Mouse (Mus musculus): ENCODE measurements around the gene Phlpp1.

Phlpp1 gene

GRCm38 (mm10) chr1:106163401-106163800 is 8.2 kb upstream of the Phlpp1 start:
- in situ Hi-C loops (cut with MboI; ENCODE audit: low sequenced_read_pairs) = loop anchor here (10.0 kb wide), 2 partner anchors 89 to 221 kb away; no protein-coding TSS in a partner anchor

GRCm38 (mm10) chr1:106164111-106164510 is 7.4 kb upstream of the Phlpp1 start:
- in situ Hi-C loops (cut with MboI; ENCODE audit: low sequenced_read_pairs) = loop anchor here (10.0 kb wide), 2 partner anchors 89 to 221 kb away; no protein-coding TSS in a partner anchor

GRCm38 (mm10) chr1:106168001-106168400 is 3.6 kb upstream of the Phlpp1 start:
- in situ Hi-C loops (cut with MboI; ENCODE audit: low sequenced_read_pairs) = loop anchor here (10.0 kb wide), 2 partner anchors 93 to 217 kb away; no protein-coding TSS in a partner anchor

- in situ Hi-C loops (cut with MboI; ENCODE audit: low sequenced_read_pairs) = loop anchor here (10.0 kb wide), 2 partner anchors 94 to 216 kb away; no protein-coding TSS in a partner anchor
These were observed 2.8 kb upstream of the Phlpp1 start for GRCm38 (mm10) chr1:106168801-106169200.

- in situ Hi-C loops (cut with MboI; ENCODE audit: low sequenced_read_pairs) = loop anchor here (10.0 kb wide), 2 partner anchors 95 to 215 kb away; no protein-coding TSS in a partner anchor
These were observed 1.7 kb upstream of the Phlpp1 start for GRCm38 (mm10) chr1:106169741-106170265.

GRCm38 (mm10) chr1:106172301-106172930 is 864 bp downstream of the Phlpp1 start:
- in situ Hi-C loops (cut with MboI; ENCODE audit: low sequenced_read_pairs) = no loop called here

- in situ Hi-C loops (cut with MboI; ENCODE audit: low sequenced_read_pairs) = no loop called here
These were observed 1.4 kb downstream of the Phlpp1 start for GRCm38 (mm10) chr1:106172931-106173371.

- in situ Hi-C loops (cut with MboI; ENCODE audit: low sequenced_read_pairs) = no loop called here
These were observed 2.1 kb downstream of the Phlpp1 start for GRCm38 (mm10) chr1:106173621-106174156.

- in situ Hi-C loops (cut with MboI; ENCODE audit: low sequenced_read_pairs) = no loop called here
These were observed 3.0 kb downstream of the Phlpp1 start for GRCm38 (mm10) chr1:106174598-106174997.

GRCm38 (mm10) chr1:106175360-106175759 is 3.8 kb downstream of the Phlpp1 start:
- in situ Hi-C loops (cut with MboI; ENCODE audit: low sequenced_read_pairs) = no loop called here

GRCm38 (mm10) chr1:106176791-106177190 is 5.2 kb downstream of the Phlpp1 start:
- in situ Hi-C loops (cut with MboI; ENCODE audit: low sequenced_read_pairs) = no loop called here

GRCm38 (mm10) chr1:106177868-106178790 is 6.6 kb downstream of the Phlpp1 start:
- in situ Hi-C loops (cut with MboI; ENCODE audit: low sequenced_read_pairs) = no loop called here

GRCm38 (mm10) chr1:106183701-106184100 is 12.1 kb downstream of the Phlpp1 start:
- in situ Hi-C loops (cut with MboI; ENCODE audit: low sequenced_read_pairs) = no loop called here

GRCm38 (mm10) chr1:106184780-106185460 is 13.4 kb downstream of the Phlpp1 start:
- in situ Hi-C loops (cut with MboI; ENCODE audit: low sequenced_read_pairs) = no loop called here

GRCm38 (mm10) chr1:106185461-106185924 is 13.9 kb downstream of the Phlpp1 start:
- in situ Hi-C loops (cut with MboI; ENCODE audit: low sequenced_read_pairs) = no loop called here

GRCm38 (mm10) chr1:106186062-106186461 is 14.5 kb downstream of the Phlpp1 start:
- in situ Hi-C loops (cut with MboI; ENCODE audit: low sequenced_read_pairs) = no loop called here

- in situ Hi-C loops (cut with MboI; ENCODE audit: low sequenced_read_pairs) = no loop called here
These were observed 15.9 kb downstream of the Phlpp1 start for GRCm38 (mm10) chr1:106187480-106187879.

- in situ Hi-C loops (cut with MboI; ENCODE audit: low sequenced_read_pairs) = no loop called here
These were observed 17.2 kb downstream of the Phlpp1 start for GRCm38 (mm10) chr1:106188756-106189155.

GRCm38 (mm10) chr1:106189311-106189710 is 17.8 kb downstream of the Phlpp1 start:
- in situ Hi-C loops (cut with MboI; ENCODE audit: low sequenced_read_pairs) = no loop called here

- in situ Hi-C loops (cut with MboI; ENCODE audit: low sequenced_read_pairs) = no loop called here
These were observed 19.1 kb downstream of the Phlpp1 start for GRCm38 (mm10) chr1:106190695-106191094.
